Mouse (Mus musculus) CH12F3 (cell line): ENCODE data around the gene Gm10964.

Experiments used
- in situ Hi-C: fragments of 300-500 bp; cut with MboI; formaldehyde crosslinking; loops from 2 replicates; pipeline ENCODE4 v1.14.3; 2020; ENCODE audit warnings: low sequenced_read_pairs

Gene Gm10964

GRCm38 (mm10) chr3:103739329-103739728 lies at the start of gene Gm10964:
Gene Gm10964 (plus strand): TSS chr3:103739366.
- in situ Hi-C loops: no loop called here

GRCm38 (mm10) chr3:103690506-103690905 lies 48.7 kb upstream of the Gm10964 start:
- in situ Hi-C loops: loop anchor here (25.0 kb wide), 1 partner anchor 422 kb away; no protein-coding TSS in a partner anchor

DNA sequence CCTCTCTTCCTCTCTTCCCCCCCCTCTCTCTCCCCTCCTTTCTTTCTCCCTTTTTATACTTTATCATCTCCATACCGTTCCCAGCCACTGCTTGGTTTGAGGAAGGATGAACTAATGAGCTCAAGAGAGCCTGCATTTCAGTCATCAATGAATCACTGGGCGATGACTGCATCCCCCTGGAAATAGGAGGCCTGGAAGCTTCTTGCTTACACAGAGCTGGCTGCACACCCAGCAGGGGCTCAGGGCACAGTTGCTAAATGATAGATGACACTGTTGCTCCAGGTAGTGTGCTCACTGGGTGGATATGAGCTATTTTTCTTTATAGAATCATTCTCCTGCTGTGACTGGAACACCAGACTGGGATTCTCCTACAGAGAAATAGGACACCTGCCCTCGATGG lies 43.6 kb upstream of the Gm10964 start:
- in situ Hi-C loops: loop anchor here (25.0 kb wide), 1 partner anchor 417 kb away; no protein-coding TSS in a partner anchor

DNA sequence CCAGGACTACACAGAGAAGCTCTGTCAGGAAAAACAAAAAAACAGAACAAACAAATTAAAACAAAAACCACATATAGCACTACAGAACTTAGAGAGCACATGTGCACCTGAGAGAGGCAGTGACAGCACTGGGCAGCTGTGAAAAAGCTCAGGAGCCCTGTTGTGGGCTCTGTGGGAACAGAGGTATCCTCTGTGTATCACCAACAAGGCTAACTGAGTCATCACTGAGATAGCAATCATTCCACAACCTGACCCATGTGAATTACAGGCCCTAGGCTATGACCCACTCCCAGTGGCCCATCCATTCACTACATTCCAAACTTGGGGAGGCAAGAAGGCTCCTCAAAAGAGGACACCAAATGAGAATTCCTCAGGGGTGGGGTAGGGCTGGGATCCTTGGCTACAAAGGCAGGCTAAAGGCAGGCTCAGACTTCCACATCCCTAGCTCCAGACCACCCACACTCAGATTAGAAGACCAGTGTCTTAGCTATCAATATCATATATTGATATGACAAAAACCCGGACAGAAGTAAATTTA lies 42.7 kb upstream of the Gm10964 start:
- in situ Hi-C loops: loop anchor here (25.0 kb wide), 1 partner anchor 416 kb away; no protein-coding TSS in a partner anchor

GRCm38 (mm10) chr3:103704661-103705060 lies 34.5 kb upstream of the Gm10964 start:
- in situ Hi-C loops: no loop called here

GRCm38 (mm10) chr3:103705426-103705825 lies 33.7 kb upstream of the Gm10964 start:
- in situ Hi-C loops: no loop called here

DNA sequence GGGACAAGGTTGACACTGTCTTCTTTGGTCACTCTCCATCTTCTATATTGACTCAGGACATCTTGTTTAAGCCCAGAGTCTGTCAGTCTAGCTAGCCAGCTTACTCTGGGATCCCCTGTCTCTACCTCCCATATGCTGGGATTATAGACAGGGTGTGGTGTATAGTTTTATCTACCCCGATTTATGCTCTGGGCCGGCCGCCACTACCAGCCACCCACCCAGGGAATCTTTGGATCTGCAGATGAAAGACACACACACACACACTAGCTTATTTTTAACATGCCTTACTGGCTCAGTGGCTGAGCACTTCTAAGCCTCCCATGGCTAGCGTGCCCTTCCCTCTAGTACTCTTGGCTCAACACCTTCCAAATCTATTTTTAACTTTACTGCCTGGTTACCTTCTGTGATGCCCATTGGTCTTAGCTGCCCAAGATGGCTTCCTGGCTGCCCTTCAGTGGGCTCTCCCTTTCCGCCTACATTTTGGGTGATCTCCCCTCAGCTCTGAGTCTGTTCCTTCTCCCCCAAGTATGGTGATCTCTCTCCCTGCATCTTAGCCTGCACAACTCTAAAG lies 29.6 kb upstream of the Gm10964 start:
- in situ Hi-C loops: no loop called here

- in situ Hi-C loops: no loop called here
Measured at GRCm38 (mm10) chr3:103712196-103712595, 27.0 kb upstream of the Gm10964 start.

- in situ Hi-C loops: no loop called here
Measured at GRCm38 (mm10) chr3:103714236-103714875, 24.8 kb upstream of the Gm10964 start.

DNA sequence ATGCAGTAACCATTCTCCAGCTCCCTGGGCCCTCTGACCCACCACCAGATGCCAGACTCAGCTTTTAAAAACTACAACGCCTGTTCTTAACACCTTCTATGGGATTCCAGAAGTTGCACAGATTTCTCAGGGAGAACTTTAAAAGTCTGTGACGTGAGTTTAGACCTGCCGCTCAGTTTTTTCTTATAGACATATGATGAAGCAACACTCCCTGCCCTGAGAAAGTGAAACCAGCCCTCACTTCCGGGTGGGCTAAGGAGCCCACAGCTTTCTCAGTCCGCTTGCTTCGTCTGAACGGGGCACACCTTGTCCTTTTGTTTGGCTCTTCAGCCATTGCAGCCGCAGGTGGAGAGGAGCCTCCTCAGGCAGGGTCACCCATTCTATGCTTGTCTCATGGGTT lies 24.2 kb upstream of the Gm10964 start:
- in situ Hi-C loops: no loop called here

- in situ Hi-C loops: no loop called here
Measured at GRCm38 (mm10) chr3:103715762-103716693, 23.1 kb upstream of the Gm10964 start.

- in situ Hi-C loops: no loop called here
Measured at GRCm38 (mm10) chr3:103716774-103717760, 22.1 kb upstream of the Gm10964 start.

DNA sequence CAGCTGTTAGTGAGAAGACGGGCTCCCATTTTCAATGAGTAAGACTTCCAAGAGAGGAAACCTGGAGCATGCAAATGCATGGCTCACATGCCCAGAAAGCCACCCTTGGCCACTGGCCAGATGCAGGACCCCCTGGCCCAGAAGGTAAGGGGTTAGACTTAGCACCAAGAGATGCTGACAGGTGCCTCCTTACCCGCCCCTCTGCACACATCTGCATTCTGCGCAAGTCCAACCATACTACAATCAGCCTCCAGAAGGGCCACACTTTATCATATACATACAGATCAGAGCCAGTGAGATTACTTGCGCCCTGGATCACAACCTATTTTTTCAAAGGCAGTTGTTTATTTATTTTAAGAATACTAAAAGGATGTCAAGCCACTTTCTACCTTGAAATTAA lies 20.4 kb upstream of the Gm10964 start:
- in situ Hi-C loops: no loop called here

GRCm38 (mm10) chr3:103724137-103724536 lies 15.0 kb upstream of the Gm10964 start:
- in situ Hi-C loops: no loop called here

GRCm38 (mm10) chr3:103726642-103727041 lies 12.5 kb upstream of the Gm10964 start:
- in situ Hi-C loops: no loop called here

DNA sequence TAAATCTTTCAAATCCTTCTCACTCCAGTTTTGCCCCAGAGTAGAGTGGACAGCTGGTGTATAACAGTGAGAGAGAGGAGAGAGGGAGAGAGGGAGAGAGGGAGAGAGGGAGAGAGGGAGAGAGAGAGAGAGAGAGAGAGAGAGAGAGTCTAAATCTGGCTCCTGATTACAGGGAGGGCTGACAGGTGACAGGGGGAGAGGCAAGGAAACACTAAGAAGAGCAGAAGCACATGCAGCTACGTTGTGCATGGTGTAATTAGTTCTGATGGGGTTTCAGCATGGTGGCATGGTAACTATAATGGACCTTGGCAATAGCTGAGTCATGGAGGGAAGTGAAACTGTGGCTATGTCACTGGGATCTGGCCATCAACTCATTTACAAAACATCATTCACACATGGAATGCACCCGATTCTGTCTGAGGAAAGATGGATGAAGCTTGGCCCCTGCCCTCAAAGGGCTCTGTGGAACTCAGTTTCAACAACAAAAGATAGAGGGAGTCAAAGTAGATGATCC lies 11.3 kb upstream of the Gm10964 start:
- in situ Hi-C loops: no loop called here

DNA sequence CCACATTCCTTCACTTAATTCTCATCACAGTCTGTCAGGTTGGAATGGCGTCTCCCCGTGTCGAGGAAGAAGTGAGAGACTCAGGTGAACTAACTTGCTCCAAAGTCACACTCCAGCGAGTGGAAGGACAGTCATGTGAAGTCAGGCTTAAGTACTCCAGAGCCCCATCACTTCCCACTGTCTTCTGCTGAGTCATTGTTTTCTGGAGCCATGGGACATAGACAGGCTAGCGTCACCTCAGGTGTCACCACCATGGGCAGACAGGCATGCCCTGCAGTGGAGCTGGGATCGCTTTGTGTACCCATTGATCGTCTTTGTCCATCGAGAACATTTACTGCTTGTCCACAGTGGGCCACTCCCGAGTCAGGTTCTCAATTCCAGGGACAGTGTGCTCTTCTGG lies 9.3 kb upstream of the Gm10964 start:
- in situ Hi-C loops: no loop called here

GRCm38 (mm10) chr3:103732116-103732515 lies 7.0 kb upstream of the Gm10964 start:
- in situ Hi-C loops: no loop called here

- in situ Hi-C loops: no loop called here
Measured at GRCm38 (mm10) chr3:103733176-103733575, 6.0 kb upstream of the Gm10964 start.
